Mouse (Mus musculus) hindbrain, embryonic 16.5 days (tissue): ENCODE measurements around the gene Ss18l1. TPM values are rescaled to one million over a fixed set of nuclear protein-coding genes. Genes with fewer than 3 reads are reported as not detected.
A peak's percentile ranks its signal among the peaks of the same experiment; 100 is the strongest.

Experiments
- ATAC-seq: fragments of 200-750 bp; cut with Nextera tagmentation; 2 replicates; pipeline ENCODE4 v1.8.0; 2017; ENCODE audit warnings: moderate TSS enrichment, moderate library complexity
- H3K27ac ChIP-seq: fragments of 300-500 bp; sonication (generic); 2 replicates; pipeline ENCODE4 v1.5.1; 2014; ENCODE audit warnings: low read depth, mild to moderate bottlenecking, control low read depth, low read length, moderate library complexity
- H3K27me3 ChIP-seq: fragments of 300-500 bp; sonication (generic); replicated peaks from 2 replicates; pipeline ENCODE4 v1.6.1; 2014; ENCODE audit warnings: low read length; ENCODE audit not compliant: control insufficient read depth, insufficient read depth
- H3K36me3 ChIP-seq: fragments of 300-500 bp; sonication (generic); 2 replicates; pipeline ENCODE4 v1.6.1; 2014; ENCODE audit warnings: mild to moderate bottlenecking, low read length, moderate library complexity, mixed read lengths; ENCODE audit not compliant: control insufficient read depth, insufficient read depth
- H3K4me1 ChIP-seq: fragments of 300-500 bp; sonication (generic); 2 replicates; pipeline ENCODE4 v1.6.1; 2014; ENCODE audit warnings: low read depth, low read length; ENCODE audit not compliant: control insufficient read depth, insufficient read depth
- H3K4me2 ChIP-seq: fragments of 300-500 bp; sonication (generic); 2 replicates; pipeline ENCODE4 v1.6.1; 2014; ENCODE audit warnings: mild to moderate bottlenecking, low read length, control low read depth, moderate library complexity
- H3K4me3 ChIP-seq: fragments of 300-500 bp; sonication (generic); 2 replicates; pipeline ENCODE4 v1.5.1; 2014; ENCODE audit warnings: mild to moderate bottlenecking, low read length, control low read depth, moderate library complexity
- H3K9ac ChIP-seq: fragments of 300-500 bp; sonication (generic); 2 replicates; pipeline ENCODE4 v1.6.1; 2014; ENCODE audit warnings: low read depth, mild to moderate bottlenecking, control low read depth, low read length, moderate library complexity
- H3K9me3 ChIP-seq: fragments of 300-500 bp; sonication (generic); 2 replicates; pipeline ENCODE4 v1.6.1; 2014; ENCODE audit warnings: mild to moderate bottlenecking, low read length, moderate library complexity; ENCODE audit not compliant: control insufficient read depth
- WGBS: fragments of 180-500 bp; shearing (Covaris S2); extraction: QIAGEN DNeasy Blood & Tissue Kit; methylation state at CpG from one replicate; pipeline ENCODE4 v1.1.7; 2014; 5-methylcytosine and 5-hydroxymethylcytosine counted together
- polyA plus RNA-seq: library from polyadenylated mRNA; unstranded; fragments of >200 nt; fragmentation: Nextera tagmentation; extraction: Ambion mirVana; gene quantifications from 2 replicates; pipeline ENCODE4 v1.2.1, GENCODE M21; 2015

Ss18l1 gene
- polyA plus RNA-seq, 1 experiment from 2014 or later, result 53.0 TPM

DNA sequence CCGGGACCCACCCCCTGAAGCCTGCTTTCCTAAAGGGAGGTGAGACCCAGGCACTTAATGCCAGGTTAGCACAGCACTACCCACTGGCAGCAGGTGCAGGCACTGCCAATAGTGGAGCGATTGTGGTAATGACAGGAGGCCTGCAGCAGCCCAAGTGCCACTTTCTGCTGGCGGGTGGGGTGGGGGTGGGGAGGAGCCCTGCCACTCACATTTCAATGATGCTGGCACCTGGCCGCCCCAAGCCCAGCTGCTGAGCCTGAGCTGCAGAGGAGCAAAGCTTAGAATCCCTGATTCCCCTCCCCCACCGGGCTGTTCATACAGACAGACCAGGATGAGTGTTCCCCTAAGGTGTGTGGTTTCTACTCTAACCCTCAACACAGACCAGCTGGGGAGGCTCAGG, 53.4 kb downstream of the Ss18l1 start:
- no peak for ATAC-seq
- 48% methylated on average over 4 of the region's 5 CpGs for WGBS
- no peak overlapping the region for H3K27ac ChIP-seq

DNA sequence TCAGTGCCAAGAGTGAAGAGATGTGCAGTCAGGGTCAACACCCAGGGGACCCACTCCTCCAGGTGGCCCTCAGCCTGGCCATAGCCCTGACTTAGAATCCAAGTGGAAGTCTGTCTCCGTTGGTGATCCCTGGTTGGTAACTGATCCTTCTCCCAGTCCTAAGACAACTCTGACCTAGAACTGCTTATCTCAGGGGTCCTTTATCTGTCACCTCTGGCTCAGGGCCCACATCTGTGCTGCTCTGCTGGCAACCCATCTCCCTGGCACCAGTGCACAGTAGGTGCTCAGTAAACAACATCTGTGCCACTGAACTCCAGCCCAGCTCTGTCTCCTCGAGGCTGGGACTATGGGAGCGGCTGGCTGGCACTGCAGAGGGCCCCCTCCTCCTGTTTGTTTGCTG, 55.3 kb downstream of the Ss18l1 start:
- ATAC-seq, result no peak
- Histone ChIP-seq H3K36me3 (no peaks in the 10 kb centered on the region), H3K4me3 (no peak overlapping the region), H3K27ac (no peak overlapping the region), H3K9ac (no peak overlapping the region), H3K4me1 (peaks cover 8% of the 10 kb centered on the region), H3K27me3 (peaks cover 17% of the 10 kb centered on the region), H3K4me2 (no peak overlapping the region), H3K9me3 (no peaks in the 10 kb centered on the region)
- 40% methylated on average over 3 of the region's 3 CpGs for WGBS

More for the DNA sequence above, 53.4 kb downstream of the Ss18l1 start:
- Histone ChIP-seq H3K36me3 (no peaks in the 10 kb centered on the region), H3K27me3 (peaks cover 4% of the 10 kb centered on the region), H3K4me1 (peaks cover 8% of the 10 kb centered on the region), H3K4me3 (no peak overlapping the region), H3K4me2 (no peak overlapping the region), H3K9ac (no peak overlapping the region), H3K9me3 (no peaks in the 10 kb centered on the region)

DNA sequence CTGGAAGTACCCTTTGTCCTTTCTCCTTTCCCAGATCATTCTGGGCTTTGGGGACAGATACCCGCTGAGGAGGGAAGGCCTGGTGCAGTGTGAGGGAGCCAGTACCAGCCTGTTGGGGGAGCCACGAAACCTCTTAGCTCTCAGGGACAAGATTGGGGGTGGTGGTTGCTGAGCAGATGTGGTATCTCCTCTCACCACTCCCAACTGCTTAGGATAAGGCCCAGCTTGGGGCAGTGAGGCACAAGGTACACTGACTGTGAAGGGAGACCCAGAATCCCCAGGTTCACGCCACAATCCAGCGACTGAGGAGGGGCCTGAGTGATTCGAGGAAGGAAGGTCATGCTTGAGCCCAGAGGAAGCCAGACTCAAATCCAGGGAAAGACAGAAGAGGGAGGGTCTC, 55.9 kb downstream of the Ss18l1 start:
- H3K4me1 ChIP-seq, result peaks cover 13% of the 10 kb centered on the region
- H3K9ac ChIP-seq, result no peak overlapping the region
- H3K27ac ChIP-seq, result 0 out of 2 replicates have a peak overlapping the region, but pooled peaks have one; percentile 29
- H3K4me3 ChIP-seq, result no peak overlapping the region
- no peak overlapping the region for H3K4me2 ChIP-seq
- no peaks in the 10 kb centered on the region for H3K36me3 ChIP-seq
- no peaks in the 10 kb centered on the region for H3K9me3 ChIP-seq
- no peak for ATAC-seq
- H3K27me3 ChIP-seq, result peaks cover 17% of the 10 kb centered on the region
- 42% methylated on average over 5 of the region's 5 CpGs for WGBS

DNA sequence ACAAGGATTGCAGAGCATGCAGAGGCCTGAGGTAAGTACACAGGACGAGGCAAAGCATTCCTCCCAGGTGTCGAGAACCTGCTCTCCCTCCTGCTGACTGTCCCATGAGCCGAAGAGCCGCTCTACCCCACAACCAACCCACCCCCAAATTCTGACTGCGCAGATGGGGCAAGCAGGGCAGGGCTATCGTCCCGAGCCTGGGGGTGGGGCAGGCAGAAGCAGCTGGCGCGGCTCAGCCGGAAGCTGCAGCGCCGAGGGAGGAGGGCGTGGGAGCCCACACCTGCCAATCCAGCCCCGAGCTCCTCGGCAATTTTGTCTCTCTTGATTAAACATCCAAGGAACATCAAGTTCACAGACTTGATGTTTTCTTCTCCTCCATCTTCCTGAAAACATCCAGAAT, 57.2 kb downstream of the Ss18l1 start:
- H3K9ac ChIP-seq, result no peak overlapping the region
- ATAC-seq, result no peak
- no peak overlapping the region for H3K27ac ChIP-seq
- no peaks in the 10 kb centered on the region for H3K9me3 ChIP-seq
- H3K4me3 ChIP-seq, result no peak overlapping the region
- WGBS, result 15% methylated on average over 11 of the region's 15 CpGs
- H3K4me2 ChIP-seq, result peak overlapping the region; percentile 15
- H3K4me1 ChIP-seq, result peaks cover 23% of the 10 kb centered on the region
- peaks cover 19% of the 10 kb centered on the region for H3K27me3 ChIP-seq
- H3K36me3 ChIP-seq, result no peaks in the 10 kb centered on the region

DNA sequence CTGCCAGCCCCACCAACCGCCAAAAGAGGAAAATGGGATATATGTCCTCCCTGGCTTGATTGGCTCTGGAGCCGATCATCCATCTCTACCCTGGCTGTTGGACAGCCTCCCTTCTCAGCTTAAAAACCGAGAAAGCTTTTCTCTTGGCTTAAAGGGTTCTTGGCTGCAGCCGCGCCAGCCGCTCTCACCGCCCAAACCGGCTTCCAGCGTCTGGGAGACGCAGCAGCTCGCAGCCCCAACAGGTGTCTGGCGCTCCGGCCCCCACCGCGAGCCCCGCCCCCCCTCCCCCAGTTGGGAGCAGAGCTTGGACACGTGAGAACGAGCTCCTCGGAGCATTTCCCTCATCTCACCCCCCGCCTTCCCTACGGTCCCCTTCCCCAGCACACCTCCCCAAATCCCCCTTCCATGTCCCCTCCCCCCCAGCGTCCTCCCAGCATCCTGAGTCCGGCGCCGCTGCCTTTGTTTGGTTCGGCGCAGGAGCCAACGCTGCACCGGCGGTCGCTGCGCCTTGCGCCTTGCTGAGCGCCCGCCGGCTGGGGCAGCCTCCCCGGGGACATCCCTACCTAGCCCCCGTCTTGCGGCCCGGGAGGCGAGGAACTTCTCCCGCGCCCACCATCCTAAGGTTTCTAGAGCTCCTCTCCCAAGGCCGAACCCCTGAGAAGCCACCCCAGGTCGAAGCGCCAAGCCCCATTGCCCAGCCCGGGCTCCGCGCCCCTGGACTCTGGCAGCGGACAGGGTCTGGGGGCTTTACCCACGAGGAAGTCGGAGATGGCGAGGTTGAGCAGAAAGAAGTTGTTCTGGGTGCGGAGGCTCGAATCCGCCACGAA, 61.1 kb downstream of the Ss18l1 start:
- Histone ChIP-seq H3K36me3 (no peaks in the 10 kb centered on the region), H3K27me3 (peaks cover 23% of the 10 kb centered on the region), H3K4me1 (peaks cover 26% of the 10 kb centered on the region), H3K9me3 (no peaks in the 10 kb centered on the region), H3K27ac (no peak overlapping the region), H3K9ac (peak overlapping the region; percentile 64), H3K4me3 (peak overlapping the region; percentile 65), H3K4me2 (peak overlapping the region; percentile 97)
- 2% methylated on average over 47 of the region's 57 CpGs for WGBS
- ATAC-seq, result no peak

DNA sequence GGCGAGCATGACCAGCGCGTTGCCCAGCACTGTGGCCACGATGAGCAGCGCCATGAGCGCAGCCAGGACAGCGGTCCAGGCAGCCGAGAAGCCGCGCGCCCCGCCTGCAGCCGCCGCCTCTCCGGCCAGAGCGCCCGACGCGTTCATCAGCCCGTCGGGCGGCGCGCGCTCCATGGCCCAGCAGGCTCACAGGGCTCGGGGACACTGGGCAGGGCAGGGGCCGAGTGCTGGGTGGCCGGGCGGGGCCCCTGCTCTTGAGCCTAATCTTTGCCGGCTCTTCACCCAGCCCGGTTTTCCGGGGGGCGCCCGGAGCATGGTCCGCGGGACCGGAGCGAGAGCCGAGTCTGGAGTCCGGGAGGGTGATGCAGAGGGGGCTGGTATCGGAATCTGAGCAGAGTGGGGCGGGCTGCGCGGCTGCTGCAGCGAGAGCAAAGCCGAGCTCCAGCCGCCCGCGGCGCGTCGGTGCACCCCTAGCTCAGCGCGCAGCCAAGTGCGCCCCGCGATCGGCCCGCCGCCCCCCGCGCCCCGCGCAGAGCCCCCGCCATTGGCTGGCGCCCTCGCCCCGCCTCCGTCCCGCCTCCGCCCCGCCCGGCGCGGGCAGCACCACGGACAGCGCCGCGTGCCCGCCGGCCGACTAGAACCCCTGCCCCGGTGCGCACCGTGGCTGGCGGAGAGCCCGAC, 61.8 kb downstream of the Ss18l1 start, which contains the start of gene Hrh3:
Gene Hrh3 (minus strand): TSS at position 511 of the 681 bp plus-strand sequence.
- peak within 1 kb of the TSS; percentile 65 for H3K4me3 ChIP-seq
- H3K36me3 ChIP-seq, result no peaks in the 10 kb centered on the region
- H3K27me3 ChIP-seq, result peaks cover 23% of the 10 kb centered on the region
- peak within 1 kb of the TSS; percentile 64 for H3K9ac ChIP-seq
- H3K4me2 ChIP-seq, result peak within 1 kb of the TSS; percentile 97
- H3K27ac ChIP-seq, result no peak within 1 kb of the TSS
- peak; percentile 84 for ATAC-seq
- peaks cover 26% of the 10 kb centered on the region for H3K4me1 ChIP-seq
- WGBS, result under 1% methylated on average over 54 of the region's 87 CpGs
- H3K9me3 ChIP-seq, result no peaks in the 10 kb centered on the region

DNA sequence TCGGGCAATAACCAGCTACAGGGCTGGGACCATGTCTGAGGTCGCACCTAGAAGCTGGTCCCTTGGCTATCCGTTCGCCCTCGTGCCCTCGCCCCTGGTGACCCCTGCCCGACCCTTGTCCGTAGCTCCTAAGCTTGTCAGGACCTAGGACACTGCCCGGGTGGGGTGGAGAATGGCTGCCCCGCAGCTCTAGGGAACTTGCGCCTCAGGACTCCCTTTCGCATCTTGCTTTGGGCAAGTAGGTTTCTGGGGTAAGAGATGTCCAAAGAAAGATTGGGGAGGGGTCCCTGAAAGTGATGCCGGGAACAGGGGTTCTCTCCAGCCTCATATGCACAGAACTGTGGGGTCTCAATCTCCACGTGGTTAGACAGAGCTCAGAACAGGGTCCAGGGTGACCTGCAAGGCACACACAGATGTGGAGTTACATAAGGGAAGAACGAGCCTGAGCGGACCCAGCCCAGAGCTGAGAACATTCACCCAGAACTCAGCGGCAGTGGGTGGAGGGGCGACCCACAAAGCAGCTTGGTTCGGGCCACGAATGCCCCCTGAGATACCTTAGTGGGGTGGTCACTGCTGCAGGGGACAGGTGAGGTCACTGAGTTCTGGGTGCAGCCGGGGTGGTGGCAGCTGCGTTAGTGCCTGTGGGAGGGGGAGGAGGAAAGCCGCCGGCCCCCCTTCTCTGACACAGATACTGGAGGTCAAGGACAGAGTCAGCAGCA, 62.5 kb downstream of the Ss18l1 start:
- peak overlapping the region; percentile 97 for H3K4me2 ChIP-seq
- peak overlapping the region; percentile 65 for H3K4me3 ChIP-seq
- no peaks in the 10 kb centered on the region for H3K9me3 ChIP-seq
- 7% methylated on average over 20 of the region's 24 CpGs for WGBS
- H3K36me3 ChIP-seq, result no peaks in the 10 kb centered on the region
- peaks cover 20% of the 10 kb centered on the region for H3K4me1 ChIP-seq
- H3K27me3 ChIP-seq, result peaks cover 23% of the 10 kb centered on the region
- H3K9ac ChIP-seq, result peak overlapping the region; percentile 64
- H3K27ac ChIP-seq, result no peak overlapping the region
- peak; percentile 13; the same call in 1 of the 2 replicates for ATAC-seq

DNA sequence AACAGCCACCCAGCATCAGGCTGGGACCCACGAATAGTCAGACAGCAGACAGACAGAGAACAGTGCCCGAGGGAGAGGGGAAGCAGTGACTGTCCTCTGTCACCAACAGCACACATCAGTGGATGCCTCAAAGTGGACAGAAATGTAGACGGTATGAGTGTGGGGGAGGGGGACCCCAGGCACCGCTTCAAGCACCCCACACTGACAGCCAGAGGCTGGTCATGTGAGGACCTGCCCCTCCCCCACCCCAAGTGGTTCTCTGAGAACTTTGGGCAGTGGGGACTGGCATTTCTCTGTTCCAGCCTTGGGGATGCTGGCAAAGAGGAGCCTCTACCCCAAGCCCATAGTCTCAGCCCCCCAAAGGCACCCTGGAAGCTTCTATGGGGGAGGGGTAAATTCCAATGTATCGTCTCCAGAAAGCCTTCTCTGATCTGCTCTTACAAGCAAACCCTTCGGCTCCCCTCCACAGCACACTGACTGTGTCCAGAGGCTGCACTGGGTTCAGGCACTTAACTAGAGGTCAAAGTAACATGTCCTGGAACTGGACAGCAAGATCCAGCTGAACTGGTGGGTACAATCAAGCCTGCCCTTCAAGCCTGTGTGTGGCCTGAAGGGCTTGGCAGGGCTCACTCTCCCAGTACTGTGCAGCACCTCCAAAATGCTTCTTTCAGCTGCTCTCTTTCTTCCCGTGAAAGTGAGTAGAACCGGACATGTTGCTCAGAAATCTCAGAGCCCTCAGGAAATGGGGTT, 63.3 kb downstream of the Ss18l1 start:
- Histone ChIP-seq H3K9me3 (no peaks in the 10 kb centered on the region), H3K4me1 (peaks cover 18% of the 10 kb centered on the region), H3K4me3 (no peak overlapping the region), H3K27me3 (peaks cover 20% of the 10 kb centered on the region), H3K9ac (no peak overlapping the region), H3K27ac (no peak overlapping the region), H3K36me3 (no peaks in the 10 kb centered on the region), H3K4me2 (no peak overlapping the region)
- 33% methylated on average over 8 of the region's 8 CpGs for WGBS
- ATAC-seq, result no peak
